Mouse (Mus musculus) urinary bladder, postnatal 4 days (tissue): ENCODE measurements around the gene Gba2.
"Not testable (repeated sequence)": the region's sequence is repeated elsewhere in the genome, so short reads cannot be mapped to it uniquely, and the experiment has no call there.

Experiments
- DNase-seq, 2 experiments: peaks; one replicate each; pipeline ENCODE4 v3.0.0; 2021 to 2022; ENCODE audit warnings: low spot score in 2 of 2

The Gba2 gene

DNA sequence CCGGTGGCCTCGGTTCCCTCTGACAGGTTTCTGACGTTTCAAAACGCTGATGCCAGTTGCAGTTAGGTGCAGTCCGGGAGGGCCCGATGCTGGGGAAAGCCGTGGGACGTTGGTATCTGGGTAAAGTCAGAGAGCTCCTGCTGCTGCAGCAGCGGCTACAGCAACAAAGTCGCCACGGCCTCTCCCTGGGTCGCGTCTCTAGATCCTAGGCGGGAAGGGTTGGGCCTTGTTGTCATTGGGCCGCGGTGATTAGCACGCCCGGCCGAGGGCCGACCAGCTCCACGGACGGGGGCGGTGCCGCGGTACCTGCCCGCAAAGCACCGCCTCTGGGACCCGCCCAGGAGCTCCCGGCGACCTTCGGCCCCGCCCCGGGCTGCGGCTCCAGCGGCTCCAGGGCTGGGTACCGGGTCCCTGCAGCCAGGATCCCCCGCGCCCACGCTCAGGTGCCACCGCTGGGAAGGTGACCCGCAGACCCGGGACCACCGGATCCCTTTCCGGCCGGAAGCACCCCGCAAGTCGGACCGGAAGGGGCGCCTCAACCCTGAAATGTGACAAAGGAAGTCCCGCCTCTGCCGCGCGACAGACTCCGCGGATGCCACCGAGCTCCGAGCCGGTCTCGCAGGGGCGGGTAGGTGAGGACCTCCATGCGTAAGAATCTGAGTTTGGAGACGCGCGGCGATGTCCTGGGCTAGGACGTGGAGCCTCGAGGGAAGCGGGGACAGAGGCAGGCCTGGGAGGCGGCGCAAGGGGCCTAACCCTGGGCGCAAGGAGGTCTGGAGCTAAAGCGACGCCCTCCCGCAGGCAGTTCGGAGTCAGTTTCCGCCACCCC, at the start of gene Gba2, which contains the start of gene Rgp1:
Gba2 (minus strand) TSS at position 498 of the 829 bp plus-strand sequence.
Rgp1 (plus strand) TSS at position 340 of the 829 bp plus-strand sequence.
- peak; percentile 83 to 84 for DNase-seq

- DNase-seq: no peak
Observed at GRCm38 (mm10) chr4:43620146-43620778, 41.6 kb upstream of the Gba2 start.

GRCm38 (mm10) chr4:43613060-43613730, 34.5 kb upstream of the Gba2 start:
- DNase-seq: no peak

DNA sequence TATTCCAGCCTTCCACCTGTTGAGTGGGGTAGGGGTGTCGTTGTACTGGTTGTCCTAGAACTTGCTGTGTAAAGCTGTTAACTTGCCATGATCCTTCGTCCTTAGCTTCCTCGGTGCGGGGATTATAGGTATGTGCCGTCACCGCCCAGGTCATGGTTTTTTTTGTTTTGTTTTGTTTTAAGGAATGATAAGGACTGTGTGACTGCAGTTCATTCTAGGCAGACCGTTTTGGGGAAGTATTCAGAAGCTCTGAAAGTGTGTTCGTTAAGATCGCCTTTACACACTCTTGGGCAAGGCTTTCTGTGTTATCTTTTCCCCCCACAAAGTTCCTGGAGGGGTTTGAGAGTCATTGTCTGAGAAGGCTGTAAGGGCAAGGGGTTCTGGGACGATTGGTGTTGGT, 33.9 kb upstream of the Gba2 start:
- DNase-seq: no peak

DNA sequence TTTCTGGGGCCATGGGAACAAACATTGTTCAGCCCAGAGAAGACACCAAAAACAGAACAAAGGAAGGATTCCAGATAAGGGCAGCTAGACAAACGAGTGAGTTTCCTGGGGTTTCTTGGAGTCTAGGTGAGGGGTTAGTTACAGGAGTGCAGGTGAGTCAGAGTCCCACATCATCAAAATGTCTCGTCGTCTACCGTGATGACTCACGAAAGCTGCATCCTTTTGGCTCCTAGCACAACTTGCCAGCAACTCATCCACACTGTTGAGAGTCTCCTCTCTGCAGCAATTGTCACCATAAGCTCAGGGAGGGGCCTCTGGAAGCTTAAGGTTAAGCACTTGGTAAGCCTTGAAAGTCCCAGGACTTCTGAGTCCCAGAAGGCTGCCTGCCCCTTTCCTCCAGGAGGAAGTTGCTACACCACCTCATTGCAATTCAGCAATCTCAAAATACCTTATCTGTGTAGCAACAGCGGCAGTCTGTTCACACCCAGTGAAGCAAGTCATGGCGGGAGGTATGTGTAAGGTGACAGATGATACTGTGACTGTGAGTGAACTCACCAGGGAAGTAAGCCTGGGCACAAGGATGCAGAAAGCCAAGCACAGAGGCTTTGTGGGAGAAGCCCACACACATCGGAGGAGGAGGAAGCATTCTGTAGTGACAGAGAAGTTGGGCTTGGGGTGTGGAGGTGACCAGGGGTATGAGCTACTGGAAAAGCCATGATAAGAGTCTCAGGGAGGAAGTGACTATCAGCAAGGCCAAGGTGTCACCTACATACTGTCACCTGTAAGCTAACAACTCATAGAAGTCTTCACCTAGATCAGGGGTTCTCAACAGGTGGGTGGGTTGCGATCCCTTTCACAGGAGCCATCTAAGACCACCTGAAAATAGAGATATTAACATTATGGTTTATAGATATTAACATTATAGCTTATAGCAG, 26.3 kb upstream of the Gba2 start:
- DNase-seq: no peak

- no peak for DNase-seq
Observed at GRCm38 (mm10) chr4:43604099-43604498, 25.4 kb upstream of the Gba2 start.

- no peak for DNase-seq
Observed at GRCm38 (mm10) chr4:43600195-43600934, 21.7 kb upstream of the Gba2 start.

DNA sequence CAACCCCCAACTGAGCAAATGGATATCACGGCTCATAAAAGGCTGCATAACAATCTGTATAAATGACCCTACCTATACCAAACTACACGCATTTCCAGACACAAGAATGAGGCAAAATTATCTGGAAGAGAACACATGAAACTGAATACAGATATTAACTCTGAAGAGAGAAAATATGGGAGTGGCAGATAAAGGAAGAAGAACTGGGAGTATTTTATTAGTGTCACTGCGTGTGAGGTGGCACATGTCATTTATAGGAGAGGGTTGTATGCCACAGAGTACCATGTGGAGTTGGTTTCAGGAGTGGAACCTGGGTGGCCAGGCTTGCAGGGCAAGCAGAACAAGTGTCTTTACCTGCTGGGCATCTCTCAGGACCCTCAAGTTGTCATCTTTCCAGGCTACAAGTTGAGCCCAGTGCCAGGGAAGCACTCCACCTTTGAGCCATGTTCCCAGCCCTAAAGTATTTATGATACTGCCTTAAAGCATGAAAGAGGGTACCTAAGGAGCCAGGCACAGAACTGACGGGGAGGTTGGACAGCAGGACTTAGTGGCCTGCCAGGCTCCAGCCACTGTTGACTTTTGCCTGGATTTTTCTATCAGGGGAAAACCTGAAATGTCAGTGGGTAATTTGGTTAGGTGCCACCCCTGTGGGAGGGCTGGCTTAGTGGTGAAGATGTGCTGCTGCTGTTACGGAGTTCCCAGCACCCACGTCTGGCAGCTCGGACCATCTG, 20.1 kb upstream of the Gba2 start:
- DNase-seq: no peak

DNA sequence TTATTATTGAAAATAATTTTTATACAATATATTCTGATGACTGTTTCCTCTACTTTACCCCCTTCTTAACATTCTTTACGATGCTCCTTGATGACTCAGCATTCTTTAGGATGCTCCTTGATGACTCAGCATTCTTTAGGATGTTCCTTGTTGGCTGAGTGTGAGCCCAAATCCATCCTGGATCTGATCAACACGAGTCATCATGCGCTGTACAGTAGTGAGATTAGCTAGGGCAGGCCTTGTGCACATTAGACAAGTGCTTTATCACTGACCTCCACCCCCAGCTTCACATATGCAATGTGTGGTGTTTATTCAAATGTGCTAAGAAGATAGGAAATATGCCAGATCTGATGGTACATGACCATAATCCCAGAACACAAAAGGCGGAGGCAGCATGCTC, 19.5 kb upstream of the Gba2 start:
- no peak for DNase-seq

GRCm38 (mm10) chr4:43596597-43596996, 17.9 kb upstream of the Gba2 start:
- not testable (repeated sequence) for DNase-seq

- DNase-seq: no peak
Observed at GRCm38 (mm10) chr4:43593453-43593852, 14.8 kb upstream of the Gba2 start.

DNA sequence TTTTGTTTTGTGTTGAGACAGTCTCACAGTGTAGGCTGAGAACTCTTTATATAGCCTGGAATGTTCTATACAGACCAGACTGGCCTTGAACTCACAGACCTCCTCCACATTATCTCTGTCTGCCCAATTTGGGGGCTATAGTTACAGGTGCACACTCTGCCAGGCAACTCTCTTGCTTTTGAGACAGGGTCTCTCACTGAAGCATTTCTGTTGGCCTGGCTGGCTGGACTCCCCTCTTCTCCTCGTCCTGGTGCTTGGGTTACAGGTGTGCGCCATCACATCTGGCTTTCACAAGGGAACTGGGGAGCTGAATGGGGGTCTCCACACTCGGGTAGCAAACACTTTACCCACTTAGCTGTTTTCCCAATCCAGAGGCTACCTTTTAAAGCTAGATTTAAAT, 13.3 kb upstream of the Gba2 start:
- no peak for DNase-seq

- no peak for DNase-seq
Observed at GRCm38 (mm10) chr4:43591543-43591942, 12.9 kb upstream of the Gba2 start.

GRCm38 (mm10) chr4:43587681-43588080, 9.0 kb upstream of the Gba2 start:
- DNase-seq: no peak

- no peak for DNase-seq
Observed at GRCm38 (mm10) chr4:43586411-43586810, 7.7 kb upstream of the Gba2 start.

DNA sequence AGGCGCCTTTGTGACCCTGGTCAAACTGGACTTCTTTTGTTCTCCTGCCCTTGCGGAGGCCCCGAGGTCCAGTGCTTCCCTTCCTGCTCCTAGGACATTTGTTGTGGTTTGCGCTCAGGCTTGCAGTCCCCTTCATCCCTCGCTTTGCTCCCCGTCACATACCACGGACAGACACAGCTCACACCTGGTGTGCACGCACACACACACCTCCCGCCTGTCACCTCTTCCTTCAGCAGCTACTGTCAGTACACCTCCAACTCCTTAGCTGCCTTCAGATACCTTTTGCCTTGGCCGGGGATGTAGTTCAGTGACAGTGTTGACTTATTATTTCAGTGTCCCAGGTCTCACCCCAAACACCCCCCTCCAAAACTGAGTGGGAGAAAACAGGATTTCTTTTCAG, 7.0 kb upstream of the Gba2 start:
- DNase-seq: no peak

- no peak for DNase-seq
Observed at GRCm38 (mm10) chr4:43584444-43585416, 6.1 kb upstream of the Gba2 start, which contains the start of gene Msmp. Msmp (minus strand) TSS chr4:43584494.

DNA sequence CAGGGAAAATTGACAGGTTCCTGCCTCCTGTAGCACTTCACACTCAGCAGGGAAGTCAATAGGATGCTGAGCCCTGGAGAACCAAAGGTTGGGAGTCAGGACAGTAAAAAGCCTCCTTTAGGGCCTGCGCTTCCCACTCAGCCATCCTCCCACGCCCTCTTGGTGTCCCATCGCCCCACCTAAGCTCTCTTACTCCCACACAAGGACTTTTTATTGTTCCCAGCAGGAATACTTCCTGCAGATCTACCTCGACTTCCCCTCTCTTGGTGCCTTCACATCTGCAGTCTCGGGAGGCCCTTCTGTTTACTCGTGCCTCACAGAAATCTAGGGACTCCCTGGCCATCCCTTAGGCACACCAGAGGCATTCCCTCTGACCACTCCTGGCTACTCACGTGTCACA, 4.7 kb upstream of the Gba2 start:
- no peak for DNase-seq

GRCm38 (mm10) chr4:43582241-43582640, 3.6 kb upstream of the Gba2 start:
- no peak for DNase-seq
